Mouse (Mus musculus): ENCODE data around the gene C130026I21Rik.
"Not testable (repeated sequence)": the region's sequence is repeated elsewhere in the genome, so short reads cannot be mapped to it uniquely, and the experiment has no call there.

The C130026I21Rik gene

GRCm38 (mm10) chr1:85033616-85034015, 236.8 kb downstream of the C130026I21Rik start:
- in situ Hi-C loops (cut with MseI, MboI), result not testable (repeated sequence)

GRCm38 (mm10) chr1:85030211-85030610, 240.2 kb downstream of the C130026I21Rik start:
- in situ Hi-C loops (cut with MseI, MboI), result not testable (repeated sequence)

GRCm38 (mm10) chr1:85011933-85012332, 258.4 kb downstream of the C130026I21Rik start:
- in situ Hi-C loops (cut with MseI, MboI), result not testable (repeated sequence)

DNA sequence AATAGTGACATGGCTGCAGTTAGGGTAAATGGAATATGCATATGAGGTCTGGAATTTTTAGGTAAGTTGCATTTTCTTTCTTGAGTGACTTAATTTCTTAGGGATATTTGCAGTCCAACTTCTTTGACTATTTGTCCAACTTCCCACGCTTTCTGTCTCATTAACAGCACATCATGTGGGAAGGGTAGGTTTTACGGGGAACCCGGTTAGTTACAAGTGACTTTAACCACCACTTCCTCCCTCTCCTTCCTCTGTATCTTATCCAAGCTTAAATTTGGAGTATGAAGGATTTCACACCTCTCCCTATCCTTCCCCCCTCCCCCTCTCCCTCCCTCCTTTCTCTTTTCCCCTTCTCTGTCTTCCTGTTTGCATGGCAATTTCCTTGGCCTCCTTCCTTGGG, 259.4 kb downstream of the C130026I21Rik start:
- in situ Hi-C loops (cut with MseI, MboI), result not testable (repeated sequence)

DNA sequence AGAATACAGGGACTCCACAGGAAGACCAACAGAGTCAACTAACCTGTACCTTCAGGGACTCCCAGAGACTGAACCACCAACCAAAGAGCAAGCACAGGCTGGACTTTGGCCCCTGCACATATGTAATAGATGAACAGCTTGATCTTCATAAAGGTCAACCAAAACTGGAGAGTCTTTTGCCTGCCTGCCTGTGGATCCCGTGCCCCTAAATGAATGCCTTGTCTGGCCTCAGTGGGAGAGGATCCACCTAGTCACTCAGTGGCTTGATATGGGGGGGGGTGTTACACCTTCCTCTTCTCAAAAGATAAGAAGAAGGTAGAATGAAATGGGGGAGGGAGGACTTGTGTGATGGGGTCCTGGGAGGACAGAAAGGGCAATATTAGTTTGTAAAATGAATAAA, 262.6 kb downstream of the C130026I21Rik start:
- in situ Hi-C loops (cut with MseI, MboI), result not testable (repeated sequence)

DNA sequence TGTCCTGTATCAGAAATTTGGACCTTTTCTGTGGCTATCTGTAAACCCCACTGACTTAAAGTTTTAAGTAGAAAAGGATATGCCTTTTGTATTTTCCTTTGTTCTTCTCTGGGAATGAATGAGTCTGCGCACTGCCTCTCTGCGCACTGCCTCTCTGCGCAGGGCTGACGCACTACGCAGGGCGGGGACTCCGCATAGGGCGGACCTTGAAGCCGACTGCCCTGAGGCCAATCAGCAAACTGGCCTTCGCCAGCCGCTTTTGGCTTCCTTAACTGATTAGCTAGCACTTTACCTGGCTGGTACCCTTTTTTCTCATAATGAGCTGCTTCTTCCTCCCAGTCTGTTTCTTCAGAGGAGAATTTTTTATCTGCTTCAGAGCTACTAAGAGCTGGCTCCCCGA, 271.1 kb downstream of the C130026I21Rik start:
- in situ Hi-C loops (cut with MseI, MboI), result not testable (repeated sequence)

- in situ Hi-C loops (cut with MseI, MboI), result not testable (repeated sequence)
These were observed 274.1 kb downstream of the C130026I21Rik start for GRCm38 (mm10) chr1:84996305-84996704.

GRCm38 (mm10) chr1:84994461-84994860, 275.9 kb downstream of the C130026I21Rik start:
- in situ Hi-C loops (cut with MseI, MboI), result not testable (repeated sequence)

DNA sequence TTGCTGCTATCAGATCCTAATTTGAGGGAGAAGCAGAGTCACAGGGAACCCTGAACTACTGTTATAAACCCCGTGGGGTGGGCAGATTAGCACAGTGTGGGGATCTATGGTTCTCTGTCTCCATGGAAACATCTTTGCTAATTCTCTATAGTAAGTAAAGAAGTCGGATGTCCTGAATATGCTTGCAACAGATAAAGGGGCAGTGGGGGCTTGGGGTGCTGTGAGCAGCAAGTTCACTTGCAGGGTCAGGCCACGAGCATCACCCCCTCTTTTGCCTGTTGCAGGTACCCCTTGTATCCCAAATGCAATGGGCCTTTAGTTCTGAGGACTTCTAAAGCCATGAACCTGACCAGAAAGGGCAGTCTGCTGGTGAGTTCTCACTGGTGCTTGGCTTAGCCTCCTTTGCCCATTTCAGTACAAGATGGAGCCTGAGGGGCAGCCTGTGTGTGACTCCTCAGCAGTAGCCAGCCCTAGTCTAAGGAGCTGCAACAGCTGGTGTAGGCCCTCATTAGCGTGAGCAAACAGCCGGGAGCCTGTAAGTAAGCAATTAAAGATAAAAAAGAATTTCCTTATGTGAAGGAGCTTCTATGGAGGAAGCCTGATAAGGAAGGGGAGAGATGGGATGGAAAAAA, 276.6 kb downstream of the C130026I21Rik start:
- in situ Hi-C loops (cut with MseI, MboI), result not testable (repeated sequence)

DNA sequence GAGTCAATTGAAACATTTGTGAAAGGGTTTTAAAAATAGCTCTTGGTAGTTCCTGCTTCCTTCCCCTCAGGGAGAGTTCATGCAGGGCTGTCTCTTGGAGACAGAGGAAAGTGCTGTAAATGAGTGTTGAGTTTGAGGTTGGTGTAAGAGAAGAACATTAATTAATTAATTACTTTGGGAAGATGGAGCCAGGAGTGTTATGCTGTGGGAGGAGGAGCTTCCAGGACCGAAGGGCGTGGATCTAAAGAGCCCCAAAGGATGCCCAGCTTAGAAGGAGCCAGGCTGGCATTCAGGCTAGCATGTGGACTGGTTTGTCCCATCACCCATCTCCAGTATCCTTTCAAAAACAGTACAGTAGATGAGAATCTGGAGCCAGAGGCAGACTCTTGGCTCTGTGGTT, 277.1 kb downstream of the C130026I21Rik start:
- in situ Hi-C loops (cut with MseI, MboI), result not testable (repeated sequence)

DNA sequence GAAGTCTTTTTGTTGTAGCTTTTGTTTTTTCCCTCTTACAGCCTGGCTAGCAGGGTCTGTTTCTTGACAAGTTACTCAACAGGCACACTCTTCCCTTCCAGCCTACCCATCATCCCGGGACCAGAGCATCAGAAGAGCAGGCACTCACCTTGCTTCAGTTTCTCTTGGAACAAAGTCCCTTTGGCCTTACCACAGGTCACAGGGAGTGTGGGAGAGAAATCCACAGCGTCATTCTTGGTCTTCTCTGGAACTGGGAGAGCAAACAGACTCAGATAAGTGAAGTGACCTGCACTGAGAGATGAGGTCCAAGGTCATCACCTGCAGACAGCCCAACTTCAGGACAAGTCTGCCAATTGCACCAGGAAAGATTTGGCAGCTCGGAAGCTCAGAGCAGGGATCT, 277.5 kb downstream of the C130026I21Rik start:
- in situ Hi-C loops (cut with MseI, MboI), result not testable (repeated sequence)

DNA sequence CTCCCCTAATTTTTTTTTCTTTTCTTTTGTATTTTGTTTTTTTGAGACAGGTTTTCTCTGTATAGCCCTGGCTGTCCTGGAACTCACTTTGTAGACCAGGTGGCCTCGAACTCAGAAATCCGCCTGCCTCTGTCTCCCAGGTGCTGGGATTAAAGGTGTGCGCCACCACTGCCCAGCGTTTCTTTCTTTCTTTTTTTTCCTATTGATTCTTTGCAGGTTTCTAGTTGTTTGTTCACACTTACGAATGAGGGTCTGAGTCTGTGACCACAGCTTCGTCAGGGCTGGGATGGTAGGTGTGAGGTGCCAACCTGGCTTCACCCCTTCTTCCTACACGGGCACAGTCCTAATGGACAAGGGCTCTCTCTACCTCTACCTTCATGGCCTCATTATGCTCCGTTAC, 281.3 kb downstream of the C130026I21Rik start:
- in situ Hi-C loops (cut with MseI, MboI), result not testable (repeated sequence)

DNA sequence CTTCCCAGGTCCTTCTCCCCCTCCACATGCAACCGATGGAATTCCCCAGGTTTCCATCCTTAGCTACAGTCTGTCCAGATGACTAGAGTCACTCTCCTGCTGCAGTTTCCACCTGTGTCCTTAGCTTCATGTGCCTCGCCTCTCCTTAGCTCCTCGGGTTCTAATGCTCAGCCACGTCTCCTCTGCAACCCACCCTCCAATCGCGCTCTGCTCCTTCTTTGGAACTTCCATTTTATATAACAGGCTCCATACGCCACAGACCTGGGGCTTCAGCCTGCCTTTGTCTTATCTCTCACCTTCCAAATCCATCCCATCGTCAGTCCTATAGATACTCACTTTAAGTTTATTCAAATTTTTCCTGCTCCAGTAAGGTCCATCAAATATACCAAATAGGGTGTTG, 282.6 kb downstream of the C130026I21Rik start:
- in situ Hi-C loops (cut with MseI, MboI), result not testable (repeated sequence)

DNA sequence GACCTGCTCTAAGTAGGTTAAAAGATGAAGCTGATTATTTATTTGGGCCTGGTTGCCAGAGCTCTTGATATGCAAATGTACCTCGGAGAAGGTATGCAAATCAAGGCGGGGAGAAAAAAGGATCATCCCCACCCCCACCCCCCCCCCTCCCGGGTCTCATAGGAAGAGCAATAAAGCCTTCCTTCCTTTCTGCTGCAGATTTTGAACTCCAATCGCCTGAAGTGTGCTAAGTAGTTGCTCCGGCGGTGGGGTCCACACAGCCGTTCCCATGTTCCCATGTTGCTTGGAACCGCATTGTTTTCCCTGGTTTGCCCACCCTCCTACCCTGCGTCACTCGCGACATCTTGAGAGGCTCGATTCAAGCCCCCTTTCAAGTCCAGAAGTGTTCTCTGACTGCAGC, 308.6 kb downstream of the C130026I21Rik start:
- in situ Hi-C loops (cut with MseI, MboI), result not testable (repeated sequence)

DNA sequence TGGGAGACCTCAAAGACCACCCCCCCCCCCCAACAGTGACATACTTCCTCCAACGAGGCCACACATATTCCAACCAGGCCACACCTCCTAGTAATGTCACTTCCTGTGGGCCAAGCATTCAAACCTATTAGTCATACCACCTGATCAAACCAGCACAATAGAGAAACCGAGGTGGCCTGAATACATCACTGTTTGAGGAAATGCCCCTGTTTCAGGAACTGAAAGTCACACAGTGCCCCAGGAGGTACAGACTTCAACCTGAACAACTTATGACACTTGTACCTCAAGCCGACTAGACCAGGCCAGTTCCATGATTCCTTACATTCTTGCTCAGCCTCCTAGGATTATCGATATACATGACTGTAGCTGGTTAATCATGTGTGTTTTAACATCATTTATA, 312.7 kb downstream of the C130026I21Rik start:
- in situ Hi-C loops (cut with MseI, MboI), result not testable (repeated sequence)

GRCm38 (mm10) chr1:84956771-84957170, 313.6 kb downstream of the C130026I21Rik start:
- in situ Hi-C loops (cut with MseI, MboI), result not testable (repeated sequence)

GRCm38 (mm10) chr1:84952456-84953181, 317.7 kb downstream of the C130026I21Rik start:
- in situ Hi-C loops (cut with MseI, MboI), result no loop called here

GRCm38 (mm10) chr1:84951566-84951965, 318.8 kb downstream of the C130026I21Rik start:
- in situ Hi-C loops (cut with MseI, MboI), result no loop called here

GRCm38 (mm10) chr1:84947390-84947789, 323.0 kb downstream of the C130026I21Rik start:
- in situ Hi-C loops (cut with MseI, MboI), result no loop called here

GRCm38 (mm10) chr1:84945950-84946349, 324.4 kb downstream of the C130026I21Rik start:
- in situ Hi-C loops (cut with MseI, MboI), result no loop called here

GRCm38 (mm10) chr1:84943549-84943948, 326.8 kb downstream of the C130026I21Rik start:
- in situ Hi-C loops (cut with MseI, MboI), result no loop called here
